Comparison of ENCODE assay signal across 8 mouse cellular contexts in genomic region chrX:73798502-73798901, GRCm38 (mm10). TPM values are rescaled to one million over a fixed set of nuclear protein-coding genes. Genes with fewer than 3 reads are reported as not detected.
DNase-seq lines count a peak whose midpoint lies in the region; ATAC-seq lines count a peak whose summit lies in the region.

No protein-coding gene starts in this region.

- H3K4me2 ChIP-seq in liver, embryonic 13.5 days = no peak overlapping the region
- H3K4me2 ChIP-seq in stomach, embryonic 16.5 days (ENCODE audit: low read depth, low read length) = no peak overlapping the region

- H3K36me3 ChIP-seq in liver, embryonic 13.5 days = no peaks in the 10 kb centered on the region
- no peaks in the 10 kb centered on the region for H3K36me3 ChIP-seq in stomach, embryonic 16.5 days (ENCODE audit: control insufficient read depth, insufficient read depth, low read length)

- no peak overlapping the region for H3K27ac ChIP-seq in liver, embryonic 13.5 days
- no peak overlapping the region for H3K27ac ChIP-seq in stomach, embryonic 16.5 days (ENCODE audit: low read length)

- peak; percentile 62; the same call in 1 of the 2 replicates for ATAC-seq in liver, embryonic 13.5 days (ENCODE audit: low read depth)
- ATAC-seq in stomach, embryonic 16.5 days (ENCODE audit: insufficient read depth, low FRiP score) = peak; percentile 76; the same call in 1 of the 2 replicates

- H3K27me3 ChIP-seq in liver, embryonic 13.5 days = peaks cover 3% of the 10 kb centered on the region; the same call in 1 of the 2 replicates
- no peaks in the 10 kb centered on the region for H3K27me3 ChIP-seq in stomach, embryonic 16.5 days (ENCODE audit: control insufficient read depth, insufficient read depth, low read length)

- WGBS in liver, embryonic 13.5 days (ENCODE audit: insufficient replicate concordance) = 19% methylated on average over 8 of the region's 9 CpGs
- 38% methylated on average over 9 of the region's 9 CpGs for WGBS in stomach, embryonic 16.5 days

- no peak overlapping the region for H3K4me3 ChIP-seq in liver, embryonic 13.5 days (replicated peaks)
- H3K4me3 ChIP-seq in stomach, embryonic 16.5 days (replicated peaks; ENCODE audit: low read length) = no peak overlapping the region

- H3K4me1 ChIP-seq in liver, embryonic 13.5 days (replicated peaks) = no peaks in the 10 kb centered on the region
- H3K4me1 ChIP-seq in stomach, embryonic 16.5 days (ENCODE audit: control insufficient read depth, insufficient read depth, low read length) = no peaks in the 10 kb centered on the region

- H3K9me3 ChIP-seq in liver, embryonic 13.5 days (replicated peaks) = no peaks in the 10 kb centered on the region
- no peaks in the 10 kb centered on the region for H3K9me3 ChIP-seq in stomach, embryonic 16.5 days (replicated peaks; ENCODE audit: control insufficient read depth, low read length)

- H3K9ac ChIP-seq in liver, embryonic 13.5 days = no peak overlapping the region
- H3K9ac ChIP-seq in stomach, embryonic 16.5 days (ENCODE audit: low read length) = no peak overlapping the region; the same call in 1 of the 2 replicates

- peak; percentile 83 to 85 for DNase-seq in B cell, adult 2 months
- DNase-seq in adrenal gland, adult 18-20 months (ENCODE audit: low spot score in 2 of 2) = peak; percentile 62 to 63
- peak; percentile 72 for DNase-seq in embryo, embryonic 11 days
- peak; percentile 62 to 73 for DNase-seq in heart, adult 18-20 months
- peak; percentile 78 for DNase-seq in kidney, adult 18-20 months
- DNase-seq in liver, embryonic 13.5 days = peak; percentile 36
- DNase-seq in natural killer cell, adult 2 months (ENCODE audit: low spot score in 2 of 2) = peak; percentile 58 to 70

RNA-seq across cellular contexts. Expression of gene Ssr4, which starts 11.7 kb away (rescaled TPM):
- 100 to 1,000 TPM; 138 to 158 TPM for total RNA-seq in adrenal gland, adult 18-20 months (2021)
- 10 to 100 TPM; 79.3 to 80.7 TPM for total RNA-seq in heart, adult 18-20 months (2021)
- polyA plus RNA-seq in liver, embryonic 13.5 days (2015; fragmentation: Nextera tagmentation; extraction: Ambion mirVana) = 144 and 157 TPM in 2 replicates
- polyA plus RNA-seq in stomach, embryonic 16.5 days (2015; fragmentation: Nextera tagmentation; extraction: Ambion mirVana) = 248 and 275 TPM in 2 replicates

RNA-seq across cellular contexts. Expression of gene Idh3g, which starts 11.8 kb away (rescaled TPM):
- 100 to 1,000 TPM; 495 to 693 TPM for total RNA-seq in adrenal gland, adult 18-20 months (2021)
- total RNA-seq in heart, adult 18-20 months (2021) = 100 to 1,000 TPM; 642 to 677 TPM
- 130 and 131 TPM in 2 replicates for polyA plus RNA-seq in liver, embryonic 13.5 days (2015; fragmentation: Nextera tagmentation; extraction: Ambion mirVana)
- 197 and 209 TPM in 2 replicates for polyA plus RNA-seq in stomach, embryonic 16.5 days (2015; fragmentation: Nextera tagmentation; extraction: Ambion mirVana)

RNA-seq across cellular contexts. Expression of gene Srpk3, which starts 24.3 kb away (rescaled TPM):
- under 1 TPM in 1 of 2 experiments, not detected in 1; 0.74 TPM for total RNA-seq in adrenal gland, adult 18-20 months (2021)
- total RNA-seq in heart, adult 18-20 months (2021) = 10 to 100 TPM; 23.9 to 26.0 TPM
- polyA plus RNA-seq in liver, embryonic 13.5 days (2015; fragmentation: Nextera tagmentation; extraction: Ambion mirVana) = 0.71 and 0.83 TPM in 2 replicates
- 4.8 and 15.1 TPM in 2 replicates for polyA plus RNA-seq in stomach, embryonic 16.5 days (2015; fragmentation: Nextera tagmentation; extraction: Ambion mirVana)

RNA-seq across cellular contexts. Expression of gene Pdzd4, which starts 26.3 kb away (rescaled TPM):
- total RNA-seq in adrenal gland, adult 18-20 months (2021) = 1 to 10 TPM; 4.0 to 5.3 TPM
- total RNA-seq in heart, adult 18-20 months (2021) = 1 to 10 TPM; 1.3 to 1.6 TPM
- 0.06 and 0.07 TPM in 2 replicates for polyA plus RNA-seq in liver, embryonic 13.5 days (2015; fragmentation: Nextera tagmentation; extraction: Ambion mirVana)
- 0.69 and 0.96 TPM in 2 replicates for polyA plus RNA-seq in stomach, embryonic 16.5 days (2015; fragmentation: Nextera tagmentation; extraction: Ambion mirVana)

RNA-seq across cellular contexts. Expression of gene Plxnb3, which starts 41.6 kb away (rescaled TPM):
- total RNA-seq in adrenal gland, adult 18-20 months (2021) = under 1 TPM; 0.30 to 0.61 TPM
- 1 to 10 TPM; 1.7 to 2.0 TPM for total RNA-seq in heart, adult 18-20 months (2021)
- polyA plus RNA-seq in liver, embryonic 13.5 days (2015; fragmentation: Nextera tagmentation; extraction: Ambion mirVana) = 0.12 and 0.16 TPM in 2 replicates
- 0.77 and 1.1 TPM in 2 replicates for polyA plus RNA-seq in stomach, embryonic 16.5 days (2015; fragmentation: Nextera tagmentation; extraction: Ambion mirVana)

Comparison
In these comparisons a context has a peak if more than half of its experiments do, and no peak if none do; other contexts are left out.
1. RNA of gene Srpk3, which starts 24.3 kb away (total RNA-seq): 23.9 to 26.0 TPM in heart, adult 18-20 months; 0.74 TPM in adrenal gland, adult 18-20 months; every median in the first group is over 10 times any median in the second.
2. Peak in every context shown above with its lines, with median percentiles within 50 percentile points of each other: DNase-seq.